Mouse (Mus musculus): ENCODE measurements at regions not wholly inside any gene's neighbourhood (a gene's known extent, or its start where the extent isn't known, plus 50 kb on each side); places are given as distances from the start of the nearest gene placed in this dataset.

GRCm38 (mm10) chr8:10883418-10883817 lies 124.8 kb downstream of the Irs2 start:
- Histone ChIP-seq H3K36me3 (replicated peaks; ENCODE audit: control insufficient read depth, insufficient read depth, low read depth) (no peaks in the 10 kb centered on the region), H3K9me3 (ENCODE audit: control insufficient read depth, low read length) (no peaks in the 10 kb centered on the region), H3K27me3 (ENCODE audit: control insufficient read depth, insufficient read depth, low read length) (no peaks in the 10 kb centered on the region), H3K4me2 (ENCODE audit: low read depth) (no peak overlapping the region), H3K4me3 (ENCODE audit: insufficient read depth in 1 of 2, low read depth in 2 of 2, low read length in 2 of 2) (no peak overlapping the region), H3K27ac (no peak overlapping the region), H3K4me1 (replicated peaks; ENCODE audit: control insufficient read depth in 2 of 2, insufficient read depth in 2 of 2, low read length in 1 of 2) (peaks cover 0 to 6% of the 10 kb centered on the region in 2 experiments; a peak in 2 of 4 replicates), H3K9ac (replicated peaks) (no peak overlapping the region)
- DNase-seq (ENCODE audit: low read depth in 3 of 3, low spot score in 3 of 3): no peak
- TF ChIP-seq CTCF (IDR thresholded peaks at IDR 0.05; ENCODE audit: low read depth) (no peak), EP300 (IDR thresholded peaks at IDR 0.05; ENCODE audit: low read depth) (no peak)
- 64% methylated on average over 7 of the region's 7 CpGs for WGBS (ENCODE audit: insufficient replicate concordance)
- no peak for ATAC-seq (ENCODE audit: insufficient read depth)

- Histone ChIP-seq H3K9me3 (ENCODE audit: control insufficient read depth, low read length) (no peaks in the 10 kb centered on the region), H3K27me3 (ENCODE audit: control insufficient read depth, insufficient read depth, low read length) (no peaks in the 10 kb centered on the region), H3K4me3 (ENCODE audit: insufficient read depth in 1 of 2, low read depth in 2 of 2, low read length in 2 of 2) (no peak overlapping the region), H3K27ac (no peak overlapping the region), H3K4me2 (ENCODE audit: low read depth) (no peak overlapping the region), H3K36me3 (replicated peaks; ENCODE audit: control insufficient read depth, insufficient read depth, low read depth) (no peaks in the 10 kb centered on the region), H3K9ac (replicated peaks) (no peak overlapping the region), H3K4me1 (replicated peaks; ENCODE audit: control insufficient read depth in 2 of 2, insufficient read depth in 2 of 2, low read length in 1 of 2) (peaks cover 0 to 6% of the 10 kb centered on the region in 2 experiments; a peak in 2 of 4 replicates)
- WGBS (ENCODE audit: insufficient replicate concordance): 46% methylated on average over 5 of the region's 5 CpGs
- no peak for TF ChIP-seq CTCF (IDR thresholded peaks at IDR 0.05; ENCODE audit: low read depth)
- DNase-seq (ENCODE audit: low read depth in 3 of 3, low spot score in 3 of 3) (no peak), ATAC-seq (ENCODE audit: insufficient read depth) (no peak)
These were observed 125.9 kb downstream of the Irs2 start for GRCm38 (mm10) chr8:10882381-10882780.

- ATAC-seq (ENCODE audit: insufficient read depth): no peak
- H3K27ac ChIP-seq: no peak overlapping the region
- TF ChIP-seq CTCF (IDR thresholded peaks at IDR 0.05; ENCODE audit: low read depth) (no peak), EP300 (IDR thresholded peaks at IDR 0.05; ENCODE audit: low read depth) (no peak)
These were observed 128.4 kb downstream of the Irs2 start for GRCm38 (mm10) chr8:10879883-10880282.

GRCm38 (mm10) chr8:10879049-10879847 lies 129.0 kb downstream of the Irs2 start:
- peak in 2 of 3 experiments; percentile 25 to 28 for DNase-seq (ENCODE audit: low read depth in 3 of 3, low spot score in 3 of 3)
- Histone ChIP-seq H3K9ac (replicated peaks) (no peak overlapping the region), H3K4me2 (ENCODE audit: low read depth) (no peak overlapping the region), H3K9me3 (ENCODE audit: control insufficient read depth, low read length) (no peaks in the 10 kb centered on the region), H3K36me3 (replicated peaks; ENCODE audit: control insufficient read depth, insufficient read depth, low read depth) (no peaks in the 10 kb centered on the region), H3K27ac (no peak overlapping the region), H3K4me1 (replicated peaks; ENCODE audit: control insufficient read depth in 2 of 2, insufficient read depth in 2 of 2, low read length in 1 of 2) (peaks cover 0 to 6% of the 10 kb centered on the region in 2 experiments; a peak in 2 of 4 replicates), H3K27me3 (ENCODE audit: control insufficient read depth, insufficient read depth, low read length) (no peaks in the 10 kb centered on the region), H3K4me3 (ENCODE audit: insufficient read depth in 1 of 2, low read depth in 2 of 2, low read length in 2 of 2) (no peak overlapping the region)
- 60% methylated on average over 10 of the region's 10 CpGs for WGBS (ENCODE audit: insufficient replicate concordance)
- ATAC-seq (ENCODE audit: insufficient read depth): peak; percentile 70
- 0 out of 2 replicates have a peak, but pooled peaks have one; percentile 14 for TF ChIP-seq EP300 (IDR thresholded peaks at IDR 0.05; ENCODE audit: low read depth)
- TF ChIP-seq CTCF (IDR thresholded peaks at IDR 0.05; ENCODE audit: low read depth): peak; percentile 30

More at GRCm38 (mm10) chr8:10879883-10880282, 128.4 kb downstream of the Irs2 start:
- H3K9me3 ChIP-seq (ENCODE audit: control insufficient read depth, low read length): no peaks in the 10 kb centered on the region
- 51% methylated on average over 6 of the region's 6 CpGs for whole genome bisulfite sequencing (ENCODE audit: insufficient replicate concordance)
- DNase-seq (ENCODE audit: low read depth in 3 of 3, low spot score in 3 of 3): no peak
- no peaks in the 10 kb centered on the region for H3K36me3 ChIP-seq (replicated peaks; ENCODE audit: control insufficient read depth, insufficient read depth, low read depth)
- H3K4me2 ChIP-seq (ENCODE audit: low read depth): no peak overlapping the region
- no peaks in the 10 kb centered on the region for H3K27me3 ChIP-seq (ENCODE audit: control insufficient read depth, insufficient read depth, low read length)
- peaks cover 0 to 6% of the 10 kb centered on the region in 2 experiments; a peak in 2 of 4 replicates for H3K4me1 ChIP-seq (replicated peaks; ENCODE audit: control insufficient read depth in 2 of 2, insufficient read depth in 2 of 2, low read length in 1 of 2)
- H3K9ac ChIP-seq (replicated peaks): no peak overlapping the region
- no peak overlapping the region for H3K4me3 ChIP-seq (ENCODE audit: insufficient read depth in 1 of 2, low read depth in 2 of 2, low read length in 2 of 2)

- DNase-seq (ENCODE audit: low read depth in 3 of 3, low spot score in 3 of 3) (no peak), ATAC-seq (ENCODE audit: insufficient read depth) (no peak)
- Histone ChIP-seq H3K36me3 (replicated peaks; ENCODE audit: control insufficient read depth, insufficient read depth, low read depth) (no peaks in the 10 kb centered on the region), H3K9ac (replicated peaks) (no peak overlapping the region), H3K4me1 (replicated peaks; ENCODE audit: control insufficient read depth in 2 of 2, insufficient read depth in 2 of 2, low read length in 1 of 2) (peaks cover 0 to 6% of the 10 kb centered on the region in 2 experiments; a peak in 2 of 4 replicates), H3K9me3 (ENCODE audit: control insufficient read depth, low read length) (no peaks in the 10 kb centered on the region), H3K4me2 (ENCODE audit: low read depth) (no peak overlapping the region), H3K27me3 (ENCODE audit: control insufficient read depth, insufficient read depth, low read length) (no peaks in the 10 kb centered on the region), H3K4me3 (ENCODE audit: insufficient read depth in 1 of 2, low read depth in 2 of 2, low read length in 2 of 2) (no peak overlapping the region), H3K27ac (no peak overlapping the region)
- TF ChIP-seq EP300 (IDR thresholded peaks at IDR 0.05; ENCODE audit: low read depth): no peak
- no peak for TF ChIP-seq CTCF (IDR thresholded peaks at IDR 0.05; ENCODE audit: low read depth)
- 57% methylated on average over 4 of the region's 4 CpGs for WGBS (ENCODE audit: insufficient replicate concordance)
These were observed 129.9 kb downstream of the Irs2 start for GRCm38 (mm10) chr8:10878371-10878770.
